Mouse (Mus musculus) megakaryocyte, adult 5-6 weeks (primary cell): ENCODE data around the gene Arhgap28. TPM values are rescaled to one million over a fixed set of nuclear protein-coding genes. Genes with fewer than 3 reads are reported as not detected.

Experiments used
- ATAC-seq: 2 replicates; pipeline ENCODE4 v1.8.0; 2016; ENCODE audit warnings: mild to moderate bottlenecking, inconsistent platforms; ENCODE audit not compliant: poor library complexity, severe bottlenecking
- total RNA-seq, 2 experiments: library from RNA; stranded (forward) in 1 of 2; stranded (reverse) in 1 of 2; fragments of 153-499, 151-499 nt in 1 of 2; fragments of 221-1000, 200-1000 nt in 1 of 2; gene quantifications; 2 replicates each; pipeline versions ENCODE4 v1.2.3 to v1.2.4; 2015 to 2017

Arhgap28 gene
- total RNA-seq, 2 experiments from 2014 or later: 0.29 to 0.54 TPM

DNA sequence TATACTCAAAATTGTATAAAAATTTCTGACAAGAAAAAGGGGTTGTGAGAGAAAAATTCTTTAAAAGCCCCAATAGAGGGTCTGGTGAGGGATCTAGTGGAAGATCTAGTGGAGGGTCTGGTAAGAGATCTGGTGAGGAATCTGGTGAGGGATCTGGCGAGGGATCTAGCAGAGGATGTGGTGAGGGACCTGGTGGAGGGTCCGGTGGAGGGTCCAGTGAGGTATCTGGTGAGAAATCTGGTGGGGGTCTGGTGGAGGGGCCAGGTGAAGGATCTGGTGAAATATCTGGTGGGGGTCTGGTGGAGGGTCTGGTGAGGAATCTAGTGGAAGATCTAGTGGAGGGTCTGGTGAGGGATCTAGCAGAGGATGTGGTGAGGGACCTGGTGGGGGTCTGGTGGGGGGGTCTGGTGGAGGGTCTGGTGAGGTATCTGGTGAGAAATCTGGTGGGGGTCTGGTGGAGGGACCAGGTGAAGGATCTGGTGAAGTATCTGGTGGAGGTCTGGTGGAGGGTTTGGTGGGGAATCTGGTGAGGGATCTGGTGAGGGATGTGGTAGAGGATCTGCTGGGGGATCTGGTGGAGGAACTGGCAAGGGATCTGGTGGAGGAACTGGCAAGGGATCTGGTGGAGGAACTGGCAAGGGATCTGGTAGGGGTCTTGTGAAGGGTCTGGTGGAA is 10.4 kb downstream of the Arhgap28 start:
- ATAC-seq: no peak

DNA sequence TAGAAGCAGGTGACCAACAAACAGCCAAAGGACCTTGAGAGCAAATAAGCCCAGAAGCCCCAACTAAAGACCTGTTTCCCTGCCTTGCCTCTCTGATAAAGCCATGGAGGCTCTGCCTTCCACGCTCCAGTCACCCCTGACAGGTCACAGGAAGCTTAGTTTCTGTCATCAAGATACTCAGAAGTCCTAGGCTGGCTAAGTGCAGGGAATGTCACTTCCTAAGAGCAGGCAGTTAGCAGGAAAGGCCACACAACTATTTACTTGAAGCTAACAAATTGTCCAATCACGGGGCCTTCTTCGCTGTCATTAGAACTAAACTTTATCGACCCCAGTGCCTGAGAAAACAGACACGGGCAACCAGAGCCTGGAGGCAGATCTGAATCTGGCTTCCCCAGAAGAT is 14.2 kb downstream of the Arhgap28 start:
- no peak for ATAC-seq

DNA sequence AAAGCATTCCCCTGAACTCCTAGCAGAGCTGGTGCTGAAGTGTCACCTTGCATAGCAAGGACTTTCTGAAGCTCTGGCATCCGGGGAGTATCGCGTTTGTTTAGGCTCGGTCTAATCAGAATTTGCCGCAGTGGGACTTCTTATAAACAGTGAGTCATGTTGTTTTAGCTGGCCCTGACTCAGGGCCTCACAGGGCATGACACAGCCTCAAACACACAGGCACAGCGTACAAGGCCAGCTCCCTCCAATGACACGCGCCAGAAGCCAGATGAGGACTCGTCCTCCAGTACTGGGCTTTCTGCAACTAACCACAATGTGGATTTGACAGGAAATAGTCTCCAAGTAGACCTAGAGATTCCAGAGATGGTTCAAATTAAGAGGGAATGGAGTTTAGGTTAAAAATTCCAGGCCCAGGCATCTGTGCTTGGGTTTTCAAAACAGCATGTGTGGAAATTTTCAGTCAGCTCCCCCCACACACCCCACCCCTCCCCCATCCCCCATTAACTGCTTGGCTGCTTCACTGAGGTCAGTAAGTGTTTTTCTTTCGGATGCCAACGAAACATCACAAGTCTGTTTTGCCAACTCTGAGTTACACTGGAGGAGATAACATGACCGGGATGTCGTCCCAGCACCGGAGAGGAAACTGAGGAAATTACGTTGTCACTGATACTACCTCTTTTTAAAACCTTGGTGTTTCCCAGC is 14.8 kb downstream of the Arhgap28 start:
- no peak; the same call in 1 of the 2 replicates for ATAC-seq

- ATAC-seq: no peak
Measured at GRCm38 (mm10) chr17:67985532-67985931, 18.4 kb downstream of the Arhgap28 start.

DNA sequence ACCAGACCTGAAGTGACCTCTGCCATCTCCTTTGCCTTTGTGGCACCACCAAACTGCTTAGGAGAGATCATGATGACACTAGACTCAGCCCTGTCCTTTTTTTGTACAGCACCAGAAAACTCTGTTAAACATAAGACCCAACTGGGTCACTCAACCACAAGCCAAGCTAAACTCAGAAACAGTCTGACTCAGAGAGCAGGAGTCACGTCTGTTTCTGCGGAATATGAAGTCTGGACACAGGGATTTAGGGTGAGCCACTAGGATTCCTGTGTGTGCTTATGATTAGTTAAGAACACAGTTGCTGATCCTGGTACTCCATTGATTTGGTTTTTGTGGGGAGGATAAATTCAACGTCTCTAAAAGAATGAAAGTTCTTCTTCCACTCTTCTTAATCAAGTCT is 23.3 kb downstream of the Arhgap28 start:
- ATAC-seq: no peak

- no peak for ATAC-seq
Measured at GRCm38 (mm10) chr17:67979248-67979647, 24.7 kb downstream of the Arhgap28 start.

DNA sequence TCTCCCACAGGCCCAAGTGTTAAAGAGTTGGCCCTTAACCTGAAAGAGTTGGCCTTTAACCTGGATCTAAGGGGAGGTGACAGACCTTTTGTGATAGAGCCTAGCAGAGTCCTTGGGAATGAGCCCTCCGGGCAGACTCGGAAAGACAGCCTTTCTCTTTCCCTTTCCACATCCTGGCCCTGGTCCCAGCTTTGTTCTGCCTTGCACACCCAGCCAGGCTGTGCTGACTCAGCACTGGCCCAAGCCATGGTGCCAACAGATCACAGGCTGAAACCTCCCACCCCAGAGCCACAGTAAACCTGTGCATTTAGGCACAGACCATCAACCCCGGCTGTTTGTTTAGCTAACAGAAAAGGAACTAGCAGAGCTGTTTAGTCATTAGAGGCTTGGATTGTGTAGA is 25.1 kb downstream of the Arhgap28 start:
- ATAC-seq: no peak

DNA sequence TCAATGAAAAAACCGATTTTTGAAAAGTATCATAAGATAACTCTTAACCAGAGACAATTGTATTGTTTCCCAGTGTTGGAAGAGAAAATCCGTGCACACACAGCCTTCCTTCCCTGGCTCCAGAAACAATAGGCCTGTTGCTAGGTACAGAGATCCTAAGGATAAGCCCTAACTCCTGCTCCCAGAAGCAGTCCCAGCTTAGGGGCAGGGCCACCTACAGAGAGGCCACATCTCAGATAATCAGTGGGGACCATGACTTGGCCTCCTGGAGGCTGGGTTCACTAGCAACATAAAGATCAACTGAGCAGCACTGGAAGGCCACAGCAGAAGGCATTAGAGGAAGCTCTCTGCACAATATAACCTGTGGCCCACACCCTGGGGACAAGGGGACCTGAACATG is 27.5 kb downstream of the Arhgap28 start:
- ATAC-seq: no peak

- no peak for ATAC-seq
Measured at GRCm38 (mm10) chr17:67976027-67976426, 27.9 kb downstream of the Arhgap28 start.

DNA sequence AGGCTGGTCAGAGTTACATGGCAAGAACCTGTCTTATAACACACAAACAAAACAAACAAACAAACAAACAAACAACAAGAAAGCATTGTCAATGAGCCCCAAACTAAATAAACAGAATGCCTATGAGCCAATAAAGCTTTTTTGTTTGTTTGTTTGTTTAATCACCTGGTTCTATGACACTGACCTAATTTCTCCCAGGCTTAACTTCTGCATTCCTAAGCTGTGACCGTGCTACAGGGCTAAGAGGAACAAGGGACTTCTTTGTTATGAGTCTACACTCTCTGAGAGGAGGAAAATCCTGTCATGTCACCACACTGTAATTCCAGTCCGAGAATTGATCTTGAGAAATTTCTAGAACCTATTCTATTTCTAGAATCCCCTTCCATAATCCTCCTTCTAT is 29.2 kb downstream of the Arhgap28 start:
- peak; percentile 71 for ATAC-seq

- ATAC-seq: no peak
Measured at GRCm38 (mm10) chr17:67966853-67967540, 36.9 kb downstream of the Arhgap28 start.

DNA sequence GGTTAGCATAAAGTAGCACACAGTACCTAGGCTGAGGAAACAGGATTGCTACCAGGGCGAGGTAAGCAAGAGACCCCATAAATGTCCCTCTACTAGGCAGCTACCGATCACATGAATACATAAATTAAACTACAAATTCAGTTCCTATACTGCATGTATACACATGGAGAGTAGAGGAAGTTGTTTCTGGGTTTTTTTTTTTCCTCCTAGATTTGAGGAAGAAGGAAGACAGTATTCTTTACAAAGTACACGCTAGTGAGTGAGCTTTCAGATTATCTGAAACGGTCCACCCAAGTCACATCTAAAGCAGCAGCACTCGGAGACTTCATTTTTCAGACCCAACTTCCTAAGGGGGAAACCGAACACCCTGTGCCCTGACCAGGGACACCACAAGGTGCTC is 41.1 kb downstream of the Arhgap28 start:
- peak; percentile 77 for ATAC-seq

GRCm38 (mm10) chr17:67962020-67962419 is 41.9 kb downstream of the Arhgap28 start:
- ATAC-seq: no peak

DNA sequence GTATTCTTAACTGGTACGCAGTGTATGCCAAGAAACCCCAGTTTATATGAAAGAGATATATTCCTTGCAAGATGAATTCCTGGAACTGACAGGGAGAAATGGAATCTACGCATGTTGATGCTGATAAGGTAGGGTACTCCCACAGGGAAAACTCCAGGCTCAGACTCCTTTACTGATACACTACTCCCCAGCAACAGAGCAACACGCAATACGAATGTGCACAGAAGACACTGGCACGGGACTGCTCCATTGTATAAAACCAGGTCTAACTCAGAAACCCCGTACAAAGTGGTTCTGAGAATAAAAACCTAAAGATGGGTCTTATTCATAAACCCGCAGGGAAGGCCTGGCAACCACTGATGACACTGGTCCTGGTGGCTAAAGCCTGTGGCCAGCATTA is 45.0 kb downstream of the Arhgap28 start:
- no peak for ATAC-seq

- ATAC-seq: no peak
Measured at GRCm38 (mm10) chr17:67957603-67958002, 46.3 kb downstream of the Arhgap28 start.

GRCm38 (mm10) chr17:67955876-67956690 is 47.8 kb downstream of the Arhgap28 start:
- no peak for ATAC-seq

DNA sequence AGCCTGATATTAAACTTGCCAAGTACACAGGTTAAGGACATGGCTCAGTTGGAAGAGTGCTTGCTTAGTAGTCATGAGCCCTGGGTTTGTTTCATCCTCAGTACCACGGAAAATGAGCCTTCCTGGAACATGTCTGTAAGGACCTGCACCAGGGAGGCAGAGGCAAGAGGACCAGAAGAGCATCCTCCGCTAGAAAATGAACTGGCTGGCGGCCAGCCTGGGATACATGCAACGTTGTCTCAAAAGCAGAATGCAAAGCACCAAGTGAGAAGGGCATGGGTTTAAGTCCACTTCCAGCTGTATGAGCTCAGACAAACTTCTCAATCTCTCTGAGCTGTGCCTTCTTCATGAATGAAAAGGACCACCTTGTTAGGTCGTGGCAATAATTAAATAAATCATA is 49.0 kb downstream of the Arhgap28 start:
- ATAC-seq: no peak

DNA sequence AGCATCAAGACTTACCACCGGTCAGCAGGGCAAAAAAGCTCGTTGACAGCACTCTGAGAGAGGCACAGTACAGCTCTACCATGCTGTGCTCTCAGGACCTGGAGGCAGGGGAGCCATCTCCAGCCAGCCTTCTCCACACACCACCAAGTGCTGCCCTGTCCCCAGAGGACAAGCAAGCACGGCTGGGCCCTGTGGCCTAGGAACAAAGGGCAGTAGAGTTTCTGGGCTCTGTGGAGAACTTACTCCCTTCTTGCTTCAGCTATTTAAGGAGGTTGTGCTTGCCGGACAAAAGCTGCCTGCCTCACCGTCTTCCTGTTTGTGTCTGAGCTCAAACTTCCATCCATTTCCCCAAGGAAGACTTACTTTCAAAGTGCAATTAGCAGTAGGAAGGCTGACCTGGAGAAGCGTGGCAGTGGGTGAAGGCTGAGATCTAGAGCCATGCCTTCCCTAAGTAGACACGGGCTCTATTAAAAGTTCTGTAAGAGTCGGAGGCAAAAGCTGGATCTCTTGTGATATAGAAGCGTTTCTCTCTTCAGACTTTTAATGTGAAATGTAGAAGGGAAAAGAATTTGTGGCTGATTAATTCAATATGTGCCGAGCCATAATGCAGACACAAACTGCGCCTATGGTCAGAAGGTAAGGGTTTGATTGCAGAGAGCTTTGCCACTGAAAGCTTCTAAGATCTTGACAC is 53.3 kb downstream of the Arhgap28 start:
- ATAC-seq: no peak

DNA sequence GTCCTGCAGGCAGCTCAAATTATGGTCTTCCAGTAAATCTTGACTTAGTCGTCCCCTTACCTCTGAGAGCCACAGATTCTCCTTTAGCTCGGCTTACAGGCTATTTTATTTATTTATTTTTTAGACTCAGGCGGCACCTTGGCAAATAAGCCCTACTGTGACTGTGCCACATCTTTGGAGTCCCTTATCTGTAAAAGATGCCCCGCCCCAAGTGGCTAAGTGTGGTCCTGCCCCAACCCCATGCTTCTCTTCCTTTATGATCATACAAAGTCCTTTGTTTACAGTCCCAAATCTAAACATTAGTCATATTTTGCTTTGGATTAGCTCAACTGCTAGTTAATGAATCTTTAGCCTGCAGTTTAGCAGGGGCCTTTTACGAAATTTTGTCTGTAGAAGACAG is 55.3 kb downstream of the Arhgap28 start:
- no peak for ATAC-seq

DNA sequence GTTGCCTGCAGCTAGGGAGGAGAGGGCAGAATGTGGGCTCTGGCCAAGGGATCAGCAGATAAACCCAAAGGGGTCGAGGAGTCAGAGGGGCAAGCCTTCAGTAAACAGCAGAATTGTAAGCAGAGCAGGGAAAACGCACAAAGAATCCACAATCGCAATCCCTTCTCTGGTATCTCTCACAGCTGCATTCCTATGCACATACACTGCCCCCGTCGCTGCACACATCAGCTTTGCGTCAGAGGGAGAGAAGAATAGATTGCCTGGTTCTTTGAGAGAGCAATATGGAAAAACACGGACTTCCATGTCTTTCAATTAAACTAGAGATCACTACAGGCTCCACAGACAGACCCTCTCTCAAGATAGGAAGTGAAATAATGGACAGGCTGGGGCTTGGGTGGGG is 58.5 kb downstream of the Arhgap28 start:
- ATAC-seq: no peak

GRCm38 (mm10) chr17:67944256-67944655 is 59.7 kb downstream of the Arhgap28 start:
- no peak for ATAC-seq
